Mouse (Mus musculus) cerebellum, adult 9-11 months (tissue): ENCODE measurements around the gene Olfr312.
"Not testable (repeated sequence)": the region's sequence is repeated elsewhere in the genome, so short reads cannot be mapped to it uniquely, and the experiment has no call there.

Experiments used
- DNase-seq: peaks from one replicate; pipeline ENCODE4 v3.0.0; 2022

Olfr312 gene

DNA sequence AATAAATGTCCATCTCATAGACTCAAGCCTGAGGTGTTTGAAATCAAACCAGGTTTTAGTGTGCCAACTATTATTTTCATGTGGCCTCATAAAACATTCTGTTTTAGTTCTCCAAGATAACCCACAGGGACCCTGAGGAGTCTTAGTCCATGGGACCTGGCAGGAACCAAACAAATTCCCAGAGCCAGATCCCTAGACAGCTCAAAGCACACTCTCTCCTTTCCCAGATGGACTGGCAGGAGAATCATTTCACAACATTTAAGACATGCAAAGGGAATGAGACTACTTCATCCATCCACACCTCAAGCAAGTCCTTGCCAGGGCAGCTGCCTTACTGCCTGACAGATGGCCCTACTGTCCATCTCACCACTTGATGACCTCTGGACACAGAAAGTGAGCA, at the start of gene Olfr312:
TSS of gene Olfr312 (plus strand) at position 301 of the 400 bp plus-strand sequence.
- not testable (repeated sequence) for DNase-seq

DNA sequence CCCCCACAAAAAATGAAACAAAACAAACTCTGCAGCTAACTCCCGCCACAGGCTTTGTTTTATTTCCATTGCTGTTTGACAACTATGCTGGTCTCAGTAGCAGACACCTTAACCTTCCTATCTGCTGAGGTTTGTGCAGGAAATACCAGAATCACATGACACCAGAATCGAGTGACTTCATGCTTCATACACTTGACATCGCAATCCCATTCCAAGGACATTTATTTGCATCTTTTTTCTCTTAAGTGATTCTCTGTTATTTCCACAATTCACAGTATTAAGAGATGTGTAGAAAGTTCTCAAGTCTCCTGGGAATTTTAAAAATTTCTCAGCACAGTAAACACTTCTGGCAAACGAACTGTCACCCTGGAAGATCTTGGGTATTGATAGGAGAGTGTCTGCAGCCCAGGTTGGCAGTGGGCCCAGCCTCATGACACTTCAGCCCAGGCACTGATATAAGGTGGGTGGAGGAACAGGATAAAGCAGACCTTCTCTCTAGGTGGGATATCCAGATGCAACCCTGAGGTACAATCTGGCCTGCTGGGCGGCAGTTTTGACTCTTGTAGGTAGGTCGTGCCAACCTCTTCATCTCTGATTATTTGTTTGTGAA, 46.5 kb upstream of the Olfr312 start, which contains the start of gene Olfr314:
TSS of gene Olfr314 (plus strand) at position 473 of the 610 bp plus-strand sequence.
- DNase-seq, result no peak

DNA sequence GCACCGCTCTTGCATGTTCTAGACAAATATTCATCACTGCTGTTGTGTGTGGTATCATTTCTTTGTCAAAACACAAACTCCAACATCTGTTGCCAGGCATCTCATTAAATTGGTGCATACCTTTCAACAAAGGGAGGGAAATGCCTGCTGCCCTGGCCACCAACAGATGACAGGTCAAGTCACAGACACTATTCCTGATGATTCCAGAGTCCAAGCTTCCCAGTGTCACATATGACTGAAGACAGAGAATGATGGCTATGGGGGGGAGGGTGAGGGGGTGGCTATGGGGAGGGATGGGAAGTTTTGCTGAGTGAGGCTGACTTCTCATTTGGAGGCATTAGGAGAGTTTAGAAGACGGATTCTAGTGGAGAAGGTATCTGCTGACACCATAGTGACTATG, 44.9 kb upstream of the Olfr312 start:
- no peak for DNase-seq

DNA sequence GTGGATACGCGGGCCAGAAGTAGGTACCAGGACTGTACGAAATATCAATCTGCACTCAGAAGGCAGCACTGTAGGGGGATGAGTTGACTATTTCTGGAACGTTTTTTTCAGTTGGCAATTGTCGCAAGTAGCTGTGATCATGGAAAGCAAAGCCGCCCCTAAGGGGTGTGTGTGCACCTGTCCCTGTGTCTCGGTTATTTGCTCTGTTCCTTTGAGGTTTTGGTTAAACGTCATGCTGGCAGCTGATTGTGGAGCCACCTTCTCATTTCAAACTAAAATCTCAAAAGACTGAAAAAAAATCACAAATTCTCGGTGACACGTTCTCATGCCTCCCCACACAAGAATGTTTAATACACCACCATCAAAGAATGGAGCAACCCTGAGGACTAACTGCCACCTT, 41.4 kb upstream of the Olfr312 start:
- no peak for DNase-seq

DNA sequence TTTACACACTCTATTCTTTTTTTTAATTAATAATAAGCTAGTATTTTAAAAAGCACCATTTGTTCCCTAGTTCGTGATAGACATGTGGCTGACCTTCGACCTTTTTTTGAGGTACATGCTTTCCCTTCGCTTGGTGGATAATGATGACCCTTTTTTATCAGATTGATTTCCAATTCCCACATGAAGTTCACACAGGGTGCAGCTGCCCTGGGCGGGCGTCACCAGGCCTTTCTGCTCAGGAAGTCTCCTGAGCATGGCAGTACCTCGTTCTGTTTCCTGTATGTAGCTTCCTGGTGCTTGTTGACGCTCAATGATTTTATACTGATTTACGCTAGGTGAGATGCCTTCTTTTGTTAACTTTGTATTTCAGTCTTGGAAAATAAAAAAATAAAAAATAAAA, 40.7 kb upstream of the Olfr312 start:
- DNase-seq, result no peak

DNA sequence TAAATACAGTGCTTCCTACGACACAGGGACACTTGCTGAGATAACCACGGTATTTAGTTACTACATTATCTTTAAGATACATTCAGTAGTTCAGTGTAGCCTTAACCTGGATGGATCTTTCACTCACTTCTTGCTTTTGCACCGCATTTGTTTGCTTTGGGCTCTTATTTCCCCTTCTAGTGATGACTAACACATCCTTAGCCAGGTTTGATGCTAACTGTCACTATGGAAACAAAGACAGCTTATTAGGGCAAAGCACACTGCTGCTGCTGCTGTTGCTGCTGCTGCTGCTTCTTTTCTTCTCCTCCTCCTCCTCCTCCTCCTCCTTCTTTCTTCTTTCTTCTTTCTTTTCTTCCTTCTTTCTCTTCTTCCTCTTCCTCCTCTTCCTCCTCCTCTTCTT, 39.5 kb upstream of the Olfr312 start:
- DNase-seq, result no peak

DNA sequence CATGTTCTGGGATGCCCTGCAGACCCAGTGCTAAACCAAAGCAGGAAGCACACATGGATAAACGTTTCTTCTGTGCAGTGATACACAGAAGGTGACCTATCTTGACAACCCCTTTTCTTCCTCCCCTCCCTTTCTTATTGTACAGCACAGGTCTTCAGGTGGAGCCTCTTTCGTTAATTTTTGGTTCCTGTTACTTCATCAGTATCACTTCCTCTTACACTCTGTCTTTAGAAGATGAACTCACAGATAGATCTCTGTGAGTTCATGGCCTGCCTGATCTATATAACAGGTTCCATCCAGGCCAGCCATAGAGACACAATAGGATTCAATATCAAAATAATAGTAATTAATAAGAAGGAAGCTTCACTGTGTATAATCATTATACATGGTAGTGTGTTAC, 39.0 kb upstream of the Olfr312 start:
- no peak for DNase-seq

DNA sequence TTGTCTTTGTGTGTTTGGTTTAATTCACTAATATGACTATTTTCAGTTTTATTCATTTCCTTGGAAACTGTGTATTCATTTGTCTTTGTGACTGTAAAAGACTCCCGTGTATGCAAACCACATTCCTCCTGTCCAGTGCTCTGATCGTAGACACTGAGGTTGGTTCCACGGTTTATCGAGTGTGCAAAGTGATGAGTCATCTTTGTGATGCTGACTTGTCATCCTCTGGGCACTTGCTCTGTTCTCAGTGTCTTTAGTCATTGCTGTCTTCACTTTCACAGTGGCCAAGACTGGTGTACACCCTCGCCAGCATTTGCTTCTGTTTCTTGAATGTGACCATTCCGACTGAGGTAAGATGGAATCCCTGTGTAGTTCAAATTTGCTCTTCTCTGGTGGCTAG, 38.4 kb upstream of the Olfr312 start:
- no peak for DNase-seq

DNA sequence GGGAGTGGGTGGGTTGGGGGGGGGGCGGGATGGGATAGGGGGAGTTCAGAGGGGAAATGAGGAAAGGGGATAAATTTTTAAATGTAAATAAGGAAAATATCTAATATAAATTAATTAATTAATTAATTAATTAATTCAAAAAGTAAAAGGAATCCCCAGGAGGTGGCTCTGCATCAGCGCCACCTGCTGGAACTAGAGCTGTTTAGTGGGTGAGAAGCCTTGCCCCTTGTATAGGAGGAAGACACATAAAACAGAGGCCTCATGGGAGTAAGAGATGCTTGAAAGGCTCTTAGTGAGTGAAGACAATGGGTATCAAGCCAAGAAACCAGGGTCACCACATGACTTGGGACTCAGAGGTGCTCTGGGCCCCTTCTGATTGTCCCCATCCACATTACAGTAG, 33.2 kb upstream of the Olfr312 start:
- DNase-seq, result no peak

DNA sequence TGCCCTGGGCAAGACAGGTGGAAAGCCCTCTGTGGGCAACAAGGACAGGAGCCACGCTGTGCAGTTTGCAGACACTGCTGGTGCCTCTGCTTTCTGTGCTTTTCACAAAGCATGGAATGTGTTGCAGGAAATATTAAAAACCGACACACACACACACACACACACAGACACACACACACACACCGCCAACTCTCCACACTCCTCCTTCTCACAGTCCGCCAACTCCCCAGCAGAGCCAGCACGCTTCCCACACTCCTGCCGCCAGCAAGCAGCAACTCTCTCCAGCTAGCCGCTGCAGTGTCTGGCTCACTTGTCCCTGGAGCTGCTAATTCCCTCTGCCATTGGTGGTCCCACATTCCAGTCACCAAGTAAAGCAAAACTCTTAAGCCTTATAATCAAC, 32.2 kb upstream of the Olfr312 start:
- DNase-seq, result no peak

DNA sequence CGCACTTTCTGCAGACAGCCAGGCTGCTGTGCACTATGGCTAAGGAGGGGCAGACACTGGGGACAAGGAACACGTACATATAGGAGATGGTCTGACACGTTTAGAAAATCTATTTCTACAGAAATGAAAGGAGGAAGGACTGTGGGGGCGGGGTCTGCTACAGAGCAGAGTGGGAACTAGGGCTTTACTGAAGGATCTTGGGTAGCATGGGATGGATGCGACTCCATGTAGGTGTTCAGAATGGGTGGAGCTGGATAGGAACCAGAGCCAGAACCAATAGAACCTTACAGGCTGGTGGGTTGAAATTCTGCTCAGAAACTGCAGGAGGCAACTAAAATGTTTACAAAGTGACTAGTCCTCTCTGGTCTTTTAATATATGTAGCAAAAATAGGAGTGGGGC, 29.3 kb upstream of the Olfr312 start:
- DNase-seq, result no peak

DNA sequence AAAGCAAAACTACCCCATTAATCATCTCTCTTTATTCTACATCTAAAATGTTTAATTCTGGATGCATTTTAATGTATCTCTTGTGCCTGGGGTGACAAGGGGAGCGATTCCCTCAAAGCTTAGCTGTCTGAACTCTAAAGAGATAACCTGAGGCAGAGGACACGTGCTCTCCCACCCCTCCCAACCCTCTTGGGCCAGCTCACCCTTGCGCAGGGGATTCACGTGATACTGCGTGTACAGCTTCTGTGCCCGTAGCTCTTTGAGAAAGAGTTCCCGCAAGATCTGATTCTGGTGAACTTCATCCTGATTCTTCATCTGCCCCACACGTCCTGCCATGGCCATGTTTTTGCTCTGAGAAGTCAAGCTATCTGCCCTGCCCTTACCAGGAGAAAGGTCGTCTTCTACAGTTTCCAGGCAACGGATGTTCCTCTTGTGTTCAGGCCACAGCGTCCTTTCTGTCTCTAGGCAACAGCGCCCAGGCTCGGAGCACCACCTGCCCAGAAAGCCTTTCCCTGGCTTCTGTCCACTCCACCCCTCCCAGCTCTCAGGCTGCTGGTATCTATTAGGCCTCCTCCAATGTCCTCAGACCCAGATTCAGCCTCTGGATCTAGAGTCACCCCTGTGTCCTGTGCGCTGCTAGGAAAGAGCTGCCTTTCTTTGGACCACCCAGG, 27.3 kb upstream of the Olfr312 start, which contains the start of gene Fam183b:
TSS of gene Fam183b (minus strand) at position 403 of the 671 bp plus-strand sequence.
- peak; percentile 10 for DNase-seq

DNA sequence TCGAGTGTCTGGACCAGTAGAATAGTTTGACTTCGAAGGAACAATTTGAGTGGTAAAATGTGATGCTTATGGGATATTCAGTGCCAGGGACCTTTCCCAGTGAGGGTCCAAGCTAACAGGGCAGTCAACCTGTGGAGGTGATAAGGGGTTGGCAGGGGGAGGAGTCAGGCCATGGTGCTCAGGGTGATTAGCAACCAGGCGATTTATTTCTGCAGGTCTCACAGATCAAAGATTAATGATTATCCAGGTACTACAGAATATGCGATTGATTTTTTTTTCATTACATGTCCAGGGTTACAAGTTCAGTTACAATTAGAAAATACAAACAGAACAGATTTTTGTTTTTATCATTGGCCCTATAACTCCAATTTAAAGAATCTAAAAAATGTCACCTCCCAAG, 25.2 kb upstream of the Olfr312 start:
- no peak for DNase-seq

DNA sequence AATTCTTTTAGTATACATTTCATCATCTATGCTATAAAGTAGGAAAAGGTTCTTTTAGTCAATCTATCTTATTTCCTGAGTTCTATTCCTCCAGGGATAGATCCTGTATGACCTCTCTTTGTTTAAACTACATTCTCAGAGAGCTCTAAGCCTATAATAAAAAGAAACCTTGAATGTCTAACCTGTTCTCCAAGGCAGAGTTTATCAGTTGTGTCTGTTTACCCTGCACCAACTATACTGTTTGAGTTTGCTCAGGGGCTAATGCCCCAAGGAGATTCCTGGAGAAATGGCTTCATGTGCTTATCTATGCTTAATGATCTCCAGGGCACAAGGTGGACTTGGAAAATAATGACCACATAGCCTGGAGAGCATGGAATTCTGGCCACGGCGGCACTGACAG, 24.6 kb upstream of the Olfr312 start:
- DNase-seq, result no peak

DNA sequence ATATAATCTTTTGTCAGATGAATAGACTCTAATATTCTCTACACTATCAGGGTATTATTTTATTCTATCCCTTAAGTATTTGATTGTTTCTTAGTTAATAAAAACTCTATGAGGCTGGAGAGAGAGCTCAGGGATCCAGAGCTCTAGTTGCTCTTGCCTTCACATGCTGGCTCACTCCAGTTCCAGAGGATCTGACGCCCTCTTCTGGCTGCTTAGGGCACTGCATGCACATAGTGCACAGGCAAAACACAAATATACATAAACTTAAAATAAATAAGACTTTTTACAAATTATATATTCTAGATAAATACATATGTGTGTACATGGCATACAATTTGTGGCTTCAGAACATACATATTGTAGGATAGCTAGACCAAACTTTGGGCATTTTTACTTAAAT, 17.0 kb upstream of the Olfr312 start:
- DNase-seq, result no peak

DNA sequence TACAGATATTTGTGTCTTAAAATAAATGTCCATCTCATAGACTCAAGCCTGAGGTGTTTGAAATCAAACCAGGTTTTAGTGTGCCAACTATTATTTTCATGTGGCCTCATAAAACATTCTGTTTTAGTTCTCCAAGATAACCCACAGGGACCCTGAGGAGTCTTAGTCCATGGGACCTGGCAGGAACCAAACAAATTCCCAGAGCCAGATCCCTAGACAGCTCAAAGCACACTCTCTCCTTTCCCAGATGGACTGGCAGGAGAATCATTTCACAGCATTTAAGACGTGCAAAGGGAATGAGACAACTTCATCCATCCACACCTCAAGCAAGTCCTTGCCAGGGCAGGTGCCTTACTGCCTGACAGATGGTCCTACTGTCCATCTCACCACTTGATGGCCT, 14.3 kb upstream of the Olfr312 start, which contains the start of gene Olfr313:
TSS of gene Olfr313 (plus strand) at position 301 of the 400 bp plus-strand sequence.
- not testable (repeated sequence) for DNase-seq

DNA sequence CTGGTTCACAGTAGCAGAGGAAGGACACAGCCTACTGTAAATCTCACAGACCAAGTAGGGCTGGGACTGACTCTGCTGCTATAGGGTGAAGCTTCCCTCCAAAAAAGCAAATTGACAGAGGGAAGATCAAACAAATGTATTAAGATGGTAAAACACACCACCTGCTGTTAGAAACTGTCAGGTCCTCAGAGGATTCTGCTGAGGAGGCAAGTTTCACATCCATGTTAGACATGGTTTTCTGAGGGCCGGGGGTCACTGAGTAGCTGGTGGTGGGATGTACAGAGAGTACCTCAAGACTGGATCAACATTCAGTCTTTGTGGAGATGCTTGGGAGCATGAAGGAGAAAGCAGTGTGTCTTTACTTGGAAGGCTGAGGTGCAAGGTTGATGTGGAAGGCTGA, 13.4 kb upstream of the Olfr312 start:
- no peak for DNase-seq

DNA sequence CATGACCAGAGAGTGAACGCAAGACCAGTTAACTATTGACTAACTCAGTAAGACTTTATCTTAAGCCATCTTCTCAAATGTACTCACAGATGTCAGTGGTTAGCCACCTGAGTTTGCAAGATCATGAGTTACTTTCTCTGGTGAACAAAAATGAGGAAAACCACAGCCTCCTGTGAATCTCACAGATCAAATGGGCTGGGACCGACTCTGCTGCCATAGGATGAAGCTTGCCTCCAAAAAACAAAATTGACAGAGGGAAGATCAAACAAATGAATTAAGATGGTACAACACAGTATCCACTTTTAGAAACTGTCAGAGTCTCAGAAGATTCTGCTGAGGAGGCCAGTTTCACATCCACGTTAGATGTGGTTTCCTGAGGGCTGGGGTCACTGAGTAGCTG, 727 bp downstream of the Olfr312 start:
- DNase-seq, result no peak

DNA sequence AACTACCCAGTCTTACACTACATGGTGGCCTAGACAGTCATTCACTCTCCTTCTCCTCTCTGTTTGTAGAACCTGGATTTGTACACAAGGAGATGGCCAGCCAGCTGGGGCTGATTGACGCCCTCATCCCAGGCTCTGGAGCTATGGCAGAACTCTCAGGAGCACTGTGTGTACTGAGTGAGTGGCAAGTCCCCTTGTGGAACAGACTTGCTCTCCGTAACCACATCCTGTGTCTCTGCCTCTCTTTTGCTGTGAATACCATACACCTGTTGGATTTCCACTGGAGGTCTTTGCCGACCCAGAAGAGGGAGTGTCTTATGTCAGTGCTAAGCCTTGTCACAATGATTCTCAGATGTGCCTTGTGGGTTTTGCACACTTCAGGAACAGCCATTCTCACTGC, 3.5 kb downstream of the Olfr312 start:
- not testable (repeated sequence) for DNase-seq

DNA sequence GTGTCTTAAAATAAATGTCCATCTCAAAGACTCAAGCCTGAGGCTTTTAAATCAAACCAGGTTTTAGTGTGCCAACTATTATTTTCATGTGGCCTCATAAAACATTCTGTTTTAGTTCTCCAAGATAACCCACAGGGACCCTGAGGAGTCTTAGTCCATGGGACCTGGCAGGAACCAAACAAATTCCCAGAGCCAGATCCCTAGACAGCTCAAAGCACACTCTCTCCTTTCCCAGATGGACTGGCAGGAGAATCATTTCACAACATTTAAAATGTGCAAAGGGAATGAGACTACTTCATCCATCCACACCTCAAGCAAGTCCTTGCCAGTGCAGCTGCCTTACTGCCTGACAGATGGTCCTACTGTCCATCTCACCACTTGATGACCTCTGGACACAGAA, 9.9 kb downstream of the Olfr312 start, which contains the start of gene Olfr311:
TSS of gene Olfr311 (plus strand) at position 301 of the 400 bp plus-strand sequence.
- not testable (repeated sequence) for DNase-seq

DNA sequence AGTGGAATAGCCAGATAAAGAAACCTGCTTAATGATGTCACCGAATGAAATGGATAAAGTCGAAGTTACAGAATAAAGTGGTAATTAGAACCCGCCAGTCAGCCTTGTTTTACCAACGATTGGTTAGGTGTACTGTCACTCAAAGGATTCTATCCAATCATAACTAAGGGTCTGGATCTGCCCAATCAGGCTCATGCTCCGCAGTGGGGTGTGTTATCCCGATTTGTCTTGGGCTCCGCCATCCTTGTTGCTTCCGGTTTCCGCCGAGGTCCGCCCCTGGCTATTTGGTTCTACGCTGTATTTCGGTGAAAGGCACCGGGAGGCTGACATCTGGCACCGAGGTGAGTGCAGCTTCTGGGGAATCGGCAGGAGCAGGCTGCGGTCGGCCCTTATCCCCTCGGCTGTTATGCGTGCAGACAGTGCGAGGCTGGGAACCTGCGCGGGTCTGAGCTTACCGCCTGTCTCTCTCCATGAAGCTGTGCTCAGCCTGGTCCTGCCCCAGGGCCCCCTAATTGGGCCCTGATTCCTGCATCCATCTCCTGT, 18.0 kb downstream of the Olfr312 start, which contains the start of gene Gm12258:
TSS of gene Gm12258 (plus strand) at position 240 of the 543 bp plus-strand sequence.
- DNase-seq, result peak; percentile 94

DNA sequence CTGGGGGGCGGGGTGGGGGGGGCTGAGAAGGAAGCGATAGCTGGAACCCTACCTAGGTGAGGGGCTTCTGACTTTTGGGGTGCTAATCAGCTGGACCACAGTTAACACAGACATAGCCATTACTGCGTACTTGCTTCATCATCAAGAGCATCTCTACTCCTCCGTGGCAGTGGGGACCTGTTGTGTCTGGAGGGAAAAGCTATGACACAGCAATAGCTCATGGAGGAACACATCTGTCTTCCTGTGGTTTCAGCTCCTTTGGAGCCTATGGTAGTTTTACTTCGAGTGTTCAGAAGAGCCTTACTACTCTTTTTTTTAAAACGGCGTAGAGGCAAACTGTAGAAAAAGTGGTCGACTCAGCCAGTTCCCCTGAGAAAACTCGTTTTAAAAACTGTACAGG, 18.6 kb downstream of the Olfr312 start:
- DNase-seq, result no peak

DNA sequence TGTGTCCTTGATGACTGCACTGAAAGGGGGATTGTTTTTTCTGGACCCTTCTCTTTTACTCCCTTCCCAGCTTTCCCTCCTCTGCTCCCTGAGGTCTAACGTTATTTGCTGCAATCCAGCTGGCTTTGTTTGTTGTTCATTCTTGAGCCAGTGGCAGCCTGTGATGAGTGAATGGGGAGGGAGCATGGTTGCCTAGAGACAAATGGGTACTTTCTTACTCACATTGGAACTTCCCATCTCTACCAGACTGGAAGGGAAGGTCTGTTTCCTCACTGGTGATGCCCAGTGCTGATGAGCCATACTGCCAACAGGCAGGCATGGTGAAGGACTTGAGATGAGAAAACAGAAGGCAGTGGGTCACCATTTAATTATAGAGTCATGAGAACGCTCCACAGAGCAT, 20.7 kb downstream of the Olfr312 start:
- DNase-seq, result no peak

DNA sequence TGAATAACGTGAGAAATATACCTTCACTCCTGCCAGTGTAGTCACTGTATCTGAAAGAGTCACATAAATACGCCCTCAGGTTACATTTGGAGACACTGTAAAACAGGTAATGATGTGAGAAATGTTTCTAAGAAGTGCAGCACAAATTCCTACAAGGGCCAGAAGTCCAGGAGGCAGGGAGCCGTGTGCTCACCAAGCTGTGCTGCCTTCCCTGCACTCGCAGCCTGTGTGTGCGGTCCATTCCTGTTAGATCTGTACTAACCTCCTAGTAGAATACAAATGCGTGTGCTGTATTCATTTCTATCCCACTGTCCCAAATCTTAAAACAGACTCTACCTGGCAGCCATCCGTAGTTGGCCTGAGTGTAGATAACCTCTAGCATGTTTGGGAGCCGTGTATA, 31.7 kb downstream of the Olfr312 start:
- DNase-seq, result no peak
